Mouse (Mus musculus) heart, embryonic 13.5 days (tissue): ENCODE data around the gene Dock3. TPM values are rescaled to one million over a fixed set of nuclear protein-coding genes. Genes with fewer than 3 reads are reported as not detected.

Experiments used
- ATAC-seq: fragments of 200-750 bp; cut with Nextera tagmentation; 2 replicates; pipeline ENCODE4 v1.8.0; 2017; ENCODE audit warnings: moderate TSS enrichment; ENCODE audit not compliant: insufficient number of reproducible peaks, low FRiP score, low TSS enrichment; ENCODE audit errors: extremely low read depth
- H3K27ac ChIP-seq: fragments of 300-500 bp; sonication (generic); replicated peaks from 2 replicates; pipeline ENCODE4 v1.5.1; 2015; ENCODE audit warnings: moderate library complexity, mild to moderate bottlenecking, inconsistent platforms
- H3K27me3 ChIP-seq: fragments of 300-500 bp; sonication (generic); replicated peaks from 2 replicates; pipeline ENCODE4 v1.6.1; 2015; ENCODE audit warnings: mild to moderate bottlenecking, inconsistent platforms
- H3K36me3 ChIP-seq: fragments of 300-500 bp; sonication (generic); 2 replicates; pipeline ENCODE4 v1.6.1; 2015; ENCODE audit warnings: mild to moderate bottlenecking, inconsistent platforms
- H3K4me1 ChIP-seq: fragments of 300-500 bp; sonication (generic); 2 replicates; pipeline ENCODE4 v1.6.1; 2015; ENCODE audit warnings: inconsistent platforms
- H3K4me2 ChIP-seq: fragments of 300-500 bp; sonication (generic); 2 replicates; pipeline ENCODE4 v1.6.1; 2015; ENCODE audit warnings: inconsistent platforms, mild to moderate bottlenecking, moderate library complexity
- H3K4me3 ChIP-seq: fragments of 300-500 bp; sonication (generic); 2 replicates; pipeline ENCODE4 v1.5.1; 2015; ENCODE audit warnings: moderate library complexity, mild to moderate bottlenecking, inconsistent platforms
- H3K9ac ChIP-seq: fragments of 300-500 bp; sonication (generic); 2 replicates; pipeline ENCODE4 v1.6.1; 2015; ENCODE audit warnings: inconsistent platforms, mild to moderate bottlenecking, moderate library complexity
- H3K9me3 ChIP-seq: fragments of 300-500 bp; sonication (generic); 2 replicates; pipeline ENCODE4 v1.6.1; 2016; ENCODE audit warnings: inconsistent platforms
- WGBS: fragments of 180-500 bp; shearing (Covaris S2); methylation state at CpG from one replicate; pipeline ENCODE4 v1.1.7; 2015; ENCODE audit warnings: mixed read lengths; 5-methylcytosine and 5-hydroxymethylcytosine counted together
- polyA plus RNA-seq: library from polyadenylated mRNA; unstranded; fragments of >200 nt; fragmentation: Nextera tagmentation; extraction: Ambion mirVana; gene quantifications from 2 replicates; pipeline ENCODE4 v1.2.1, GENCODE M21; 2015

Dock3 gene
- polyA plus RNA-seq, 1 experiment from 2014 or later, result 0.29 TPM

- WGBS, result 78% methylated on average over 2 of the region's 2 CpGs
- Histone ChIP-seq H3K4me3 (no peak overlapping the region), H3K9ac (no peak overlapping the region), H3K4me2 (no peak overlapping the region), H3K9me3 (no peaks in the 10 kb centered on the region), H3K4me1 (no peaks in the 10 kb centered on the region), H3K36me3 (no peaks in the 10 kb centered on the region), H3K27ac (no peak overlapping the region), H3K27me3 (no peaks in the 10 kb centered on the region)
- ATAC-seq, result no peak
Measured at GRCm38 (mm10) chr9:107027586-107027985, 204.1 kb downstream of the Dock3 start.

GRCm38 (mm10) chr9:107009841-107010240 is 221.9 kb downstream of the Dock3 start:
- Histone ChIP-seq H3K9ac (no peak overlapping the region), H3K36me3 (no peaks in the 10 kb centered on the region), H3K4me2 (no peak overlapping the region), H3K9me3 (no peaks in the 10 kb centered on the region), H3K4me1 (no peaks in the 10 kb centered on the region), H3K27me3 (no peaks in the 10 kb centered on the region), H3K4me3 (no peak overlapping the region), H3K27ac (no peak overlapping the region)
- WGBS, result 72% methylated on average over 4 of the region's 4 CpGs
- no peak for ATAC-seq

GRCm38 (mm10) chr9:107003187-107003586 is 228.5 kb downstream of the Dock3 start:
- H3K4me1 ChIP-seq, result no peaks in the 10 kb centered on the region
- no peak overlapping the region for H3K4me3 ChIP-seq
- no peak for ATAC-seq
- no peak overlapping the region for H3K27ac ChIP-seq
- H3K27me3 ChIP-seq, result no peaks in the 10 kb centered on the region
- no peak overlapping the region for H3K9ac ChIP-seq
- 57% methylated on average over 2 of the region's 2 CpGs for WGBS
- no peaks in the 10 kb centered on the region for H3K36me3 ChIP-seq
- no peaks in the 10 kb centered on the region for H3K9me3 ChIP-seq
- no peak overlapping the region for H3K4me2 ChIP-seq

- H3K9me3 ChIP-seq, result no peaks in the 10 kb centered on the region
- WGBS, result 54% methylated on average over 3 of the region's 3 CpGs
- H3K36me3 ChIP-seq, result no peaks in the 10 kb centered on the region
- peaks cover 4% of the 10 kb centered on the region; the same call in 1 of the 2 replicates for H3K27me3 ChIP-seq
- no peak overlapping the region for H3K9ac ChIP-seq
- H3K4me1 ChIP-seq, result no peaks in the 10 kb centered on the region
- ATAC-seq, result no peak
- no peak overlapping the region for H3K4me3 ChIP-seq
- H3K4me2 ChIP-seq, result no peak overlapping the region
- no peak overlapping the region for H3K27ac ChIP-seq
Measured at GRCm38 (mm10) chr9:106970742-106971141, 261.0 kb downstream of the Dock3 start.

GRCm38 (mm10) chr9:106958452-106958851 is 273.3 kb downstream of the Dock3 start:
- Histone ChIP-seq H3K4me3 (no peak overlapping the region), H3K27ac (no peak overlapping the region), H3K4me2 (no peak overlapping the region), H3K4me1 (no peaks in the 10 kb centered on the region), H3K9me3 (no peaks in the 10 kb centered on the region), H3K36me3 (no peaks in the 10 kb centered on the region), H3K9ac (no peak overlapping the region), H3K27me3 (no peaks in the 10 kb centered on the region)
- 73% methylated on average over 1 of the region's 1 CpGs for WGBS
- ATAC-seq, result no peak

- no peak overlapping the region for H3K9ac ChIP-seq
- H3K27me3 ChIP-seq, result no peaks in the 10 kb centered on the region
- H3K27ac ChIP-seq, result no peak overlapping the region
- H3K4me2 ChIP-seq, result no peak overlapping the region
- no peak for ATAC-seq
- H3K4me1 ChIP-seq, result no peaks in the 10 kb centered on the region
- H3K36me3 ChIP-seq, result no peaks in the 10 kb centered on the region
- no peaks in the 10 kb centered on the region for H3K9me3 ChIP-seq
- H3K4me3 ChIP-seq, result no peak overlapping the region
Measured at GRCm38 (mm10) chr9:106955486-106955885, 276.2 kb downstream of the Dock3 start.

GRCm38 (mm10) chr9:106934998-106935397 is 296.7 kb downstream of the Dock3 start:
- WGBS, result 82% methylated on average over 1 of the region's 1 CpGs

GRCm38 (mm10) chr9:106914878-106915277 is 316.8 kb downstream of the Dock3 start:
- Histone ChIP-seq H3K27me3 (no peaks in the 10 kb centered on the region), H3K27ac (no peak overlapping the region), H3K4me1 (no peaks in the 10 kb centered on the region), H3K4me2 (no peak overlapping the region), H3K36me3 (no peaks in the 10 kb centered on the region), H3K4me3 (no peak overlapping the region), H3K9me3 (no peaks in the 10 kb centered on the region), H3K9ac (no peak overlapping the region)
- no peak for ATAC-seq
- 75% methylated on average over 6 of the region's 6 CpGs for WGBS

More at GRCm38 (mm10) chr9:106934998-106935397, 296.7 kb downstream of the Dock3 start:
- no peaks in the 10 kb centered on the region for H3K9me3 ChIP-seq
- no peak overlapping the region for H3K4me3 ChIP-seq
- no peaks in the 10 kb centered on the region for H3K4me1 ChIP-seq
- no peak for ATAC-seq
- no peak overlapping the region for H3K4me2 ChIP-seq
- H3K36me3 ChIP-seq, result no peaks in the 10 kb centered on the region
- no peaks in the 10 kb centered on the region for H3K27me3 ChIP-seq
- no peak overlapping the region for H3K27ac ChIP-seq
- no peak overlapping the region for H3K9ac ChIP-seq

GRCm38 (mm10) chr9:106913759-106914158 is 317.9 kb downstream of the Dock3 start:
- no peaks in the 10 kb centered on the region for H3K36me3 ChIP-seq
- no peaks in the 10 kb centered on the region for H3K27me3 ChIP-seq
- H3K27ac ChIP-seq, result no peak overlapping the region
- no peak for ATAC-seq
- H3K9me3 ChIP-seq, result no peaks in the 10 kb centered on the region
- H3K4me2 ChIP-seq, result no peak overlapping the region
- 7% methylated on average over 1 of the region's 1 CpGs for WGBS
- H3K4me3 ChIP-seq, result no peak overlapping the region
- H3K9ac ChIP-seq, result no peak overlapping the region
- H3K4me1 ChIP-seq, result no peaks in the 10 kb centered on the region

GRCm38 (mm10) chr9:106911624-106912023 is 320.1 kb downstream of the Dock3 start:
- Histone ChIP-seq H3K4me3 (no peak overlapping the region), H3K4me2 (no peak overlapping the region), H3K27ac (no peak overlapping the region), H3K9ac (no peak overlapping the region), H3K4me1 (no peaks in the 10 kb centered on the region), H3K27me3 (no peaks in the 10 kb centered on the region), H3K36me3 (no peaks in the 10 kb centered on the region), H3K9me3 (no peaks in the 10 kb centered on the region)
- 42% methylated on average over 1 of the region's 1 CpGs for WGBS
- no peak for ATAC-seq

GRCm38 (mm10) chr9:106908715-106909114 is 323.0 kb downstream of the Dock3 start:
- Histone ChIP-seq H3K9ac (no peak overlapping the region), H3K27me3 (no peaks in the 10 kb centered on the region), H3K4me3 (no peak overlapping the region), H3K36me3 (no peaks in the 10 kb centered on the region), H3K27ac (no peak overlapping the region), H3K9me3 (no peaks in the 10 kb centered on the region), H3K4me2 (no peak overlapping the region), H3K4me1 (no peaks in the 10 kb centered on the region)
- no peak for ATAC-seq
- 41% methylated on average over 5 of the region's 5 CpGs for WGBS

- Histone ChIP-seq H3K4me3 (no peak overlapping the region), H3K9me3 (no peaks in the 10 kb centered on the region), H3K4me1 (no peaks in the 10 kb centered on the region), H3K27me3 (no peaks in the 10 kb centered on the region), H3K27ac (no peak overlapping the region), H3K4me2 (no peak overlapping the region), H3K9ac (no peak overlapping the region), H3K36me3 (no peaks in the 10 kb centered on the region)
- 58% methylated on average over 3 of the region's 3 CpGs for WGBS
- no peak for ATAC-seq
Measured at GRCm38 (mm10) chr9:106908174-106908573, 323.5 kb downstream of the Dock3 start.
